Mouse (Mus musculus) A20 (cell line): ENCODE data around the gene Cyb5r3.

Experiments
- DNase-seq: peaks from one replicate; pipeline ENCODE4 v3.0.0-alpha.2; 2011; ENCODE audit warnings: low read depth, low spot score

The Cyb5r3 gene

DNA sequence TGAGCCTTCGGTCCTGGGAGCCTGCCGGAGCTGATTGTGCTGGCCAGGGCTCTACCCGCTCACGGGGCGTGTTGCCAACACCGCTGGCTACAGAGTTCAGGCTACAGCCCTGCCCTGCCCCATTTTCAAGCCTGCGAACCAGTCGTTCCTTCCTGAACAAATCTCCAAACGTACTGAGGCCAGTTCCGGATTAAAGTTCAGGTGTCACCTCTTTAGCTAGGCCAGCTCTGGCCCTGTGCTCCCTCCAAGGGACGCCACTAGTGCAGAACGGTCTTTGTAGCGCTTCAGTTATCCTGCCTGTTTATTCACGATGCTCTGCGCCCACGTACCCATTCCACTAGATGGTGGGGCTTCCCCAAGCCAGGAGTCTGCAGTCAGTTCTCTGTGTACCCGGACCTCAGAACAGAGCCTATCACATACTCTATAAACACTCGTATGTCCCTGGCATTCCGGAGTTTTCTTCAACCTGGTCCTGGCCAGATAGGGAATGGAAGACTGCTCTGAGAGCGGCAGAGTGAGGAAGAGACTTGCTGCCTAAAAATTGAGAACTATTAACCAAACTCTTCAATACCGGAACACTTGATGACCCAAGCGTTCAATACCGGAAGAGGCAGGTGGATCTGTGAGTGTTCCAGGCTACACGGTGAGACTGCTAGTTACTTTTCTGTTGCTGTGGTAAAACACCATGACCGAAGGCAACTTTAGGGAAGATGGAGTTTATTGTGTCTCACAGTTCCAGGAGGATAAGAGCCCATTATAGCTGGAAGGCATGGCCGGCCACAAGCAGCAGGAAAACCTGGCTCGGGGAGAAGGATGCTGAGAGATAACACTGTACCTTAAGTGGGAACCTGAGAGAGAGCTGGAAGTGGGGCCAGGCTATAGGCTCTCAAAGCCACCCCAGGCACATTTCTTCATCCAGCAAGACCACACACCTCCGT, at the start of gene Cyb5r3:
Gene Cyb5r3, minus strand, starts transcription at position 101 of the 938 bp plus-strand sequence.
- DNase-seq = no peak

GRCm38 (mm10) chr15:83221721-83222120, 49.3 kb upstream of the Cyb5r3 start:
- DNase-seq = peak; percentile 59

DNA sequence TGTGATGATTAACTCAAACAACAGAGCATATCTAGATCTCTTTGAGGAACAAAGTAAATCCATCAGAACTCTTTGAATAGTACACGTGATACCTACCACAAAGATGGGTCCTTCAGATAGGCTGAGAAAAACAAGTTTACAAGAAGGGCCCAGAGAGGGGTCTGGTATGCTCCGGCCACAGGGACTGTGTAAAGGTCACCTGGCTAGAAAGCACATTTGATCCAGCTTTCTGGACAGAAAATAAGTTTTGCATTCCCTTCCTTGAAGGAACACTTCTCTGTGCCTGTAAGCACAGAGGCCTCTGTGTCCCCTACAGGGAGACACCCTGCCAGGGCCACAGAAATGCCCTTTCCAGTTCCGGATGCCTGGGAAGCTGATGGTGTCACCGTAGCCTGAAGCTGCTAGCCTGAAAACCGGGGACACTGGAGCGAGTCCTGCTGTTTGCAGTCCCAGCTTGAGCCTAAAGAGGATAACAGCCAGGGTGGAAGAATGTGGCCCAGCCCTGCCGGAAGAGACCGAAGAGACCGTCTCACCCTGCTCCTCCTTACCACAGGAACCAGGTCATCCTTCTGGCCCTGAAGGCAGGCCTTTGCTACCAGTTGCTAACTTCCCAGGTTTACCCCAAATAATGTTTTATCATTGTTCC, 48.1 kb upstream of the Cyb5r3 start:
- DNase-seq = no peak

DNA sequence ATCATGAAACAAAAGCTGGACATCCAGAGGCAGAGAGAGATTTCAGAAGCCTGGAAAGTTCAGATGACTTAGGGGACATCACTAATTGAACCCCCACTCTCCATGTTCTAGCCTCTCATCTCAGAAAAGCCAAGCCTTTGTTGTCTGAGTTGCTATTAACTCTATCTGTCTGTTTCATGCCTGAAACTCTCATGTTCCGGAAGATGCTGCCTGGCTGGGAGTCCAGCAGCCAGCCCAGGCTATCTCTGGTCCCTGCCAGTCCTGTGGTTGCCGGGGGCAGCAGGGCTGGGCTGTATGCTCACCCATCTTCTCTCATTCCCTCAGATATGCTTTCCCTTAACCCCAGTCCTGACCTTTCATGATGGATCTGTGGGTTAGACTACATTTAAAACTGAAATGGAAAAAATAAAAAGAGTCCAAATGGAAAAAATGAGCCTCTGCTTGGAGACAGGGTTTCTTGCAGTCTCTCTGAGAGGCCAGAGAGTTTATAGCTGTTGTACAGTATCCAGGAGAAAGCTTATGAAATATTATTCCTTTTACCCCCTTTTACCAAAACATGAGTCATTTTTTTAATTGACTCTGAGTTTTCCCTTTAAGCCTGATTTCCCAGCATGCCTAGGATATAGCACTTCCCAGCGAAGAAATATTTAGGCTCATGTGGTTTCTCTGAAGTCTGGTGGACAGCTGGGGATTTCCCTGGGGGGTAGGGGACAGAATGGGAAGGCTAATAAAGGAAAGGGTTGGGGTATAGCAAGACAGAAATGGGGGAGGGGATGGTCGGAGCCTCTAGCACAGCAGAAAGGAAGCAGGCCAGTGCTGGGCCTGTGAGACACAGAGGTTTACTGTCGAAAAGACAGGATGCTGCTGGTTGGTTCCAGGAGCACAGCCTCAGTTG, 43.2 kb upstream of the Cyb5r3 start:
- no peak for DNase-seq

DNA sequence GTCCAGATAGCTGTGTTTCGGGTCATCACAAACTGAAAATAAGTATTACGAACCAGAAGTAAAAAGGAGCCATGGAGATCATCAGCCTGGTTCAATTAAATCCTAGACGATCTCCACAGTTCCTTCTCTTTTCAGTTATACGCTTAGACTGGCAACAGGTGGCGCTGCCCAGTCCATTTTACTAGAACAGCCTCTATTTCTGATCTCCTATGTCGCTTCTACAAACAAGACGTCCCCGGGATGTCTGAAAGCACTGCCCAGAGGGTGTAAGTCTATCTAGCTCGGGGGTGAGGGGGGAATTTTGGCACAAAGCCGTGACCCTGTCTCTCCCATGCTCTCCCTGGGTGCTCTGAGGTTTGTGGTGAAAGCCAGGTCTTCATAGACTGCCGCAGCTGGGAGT, 37.8 kb upstream of the Cyb5r3 start:
- peak; percentile 59 for DNase-seq

GRCm38 (mm10) chr15:83209719-83210118, 37.3 kb upstream of the Cyb5r3 start:
- DNase-seq = no peak

- DNase-seq = no peak
These were observed 36.8 kb upstream of the Cyb5r3 start for GRCm38 (mm10) chr15:83209092-83209695.

- DNase-seq = peak; percentile 81
These were observed 32.5 kb upstream of the Cyb5r3 start for GRCm38 (mm10) chr15:83204731-83205451.

DNA sequence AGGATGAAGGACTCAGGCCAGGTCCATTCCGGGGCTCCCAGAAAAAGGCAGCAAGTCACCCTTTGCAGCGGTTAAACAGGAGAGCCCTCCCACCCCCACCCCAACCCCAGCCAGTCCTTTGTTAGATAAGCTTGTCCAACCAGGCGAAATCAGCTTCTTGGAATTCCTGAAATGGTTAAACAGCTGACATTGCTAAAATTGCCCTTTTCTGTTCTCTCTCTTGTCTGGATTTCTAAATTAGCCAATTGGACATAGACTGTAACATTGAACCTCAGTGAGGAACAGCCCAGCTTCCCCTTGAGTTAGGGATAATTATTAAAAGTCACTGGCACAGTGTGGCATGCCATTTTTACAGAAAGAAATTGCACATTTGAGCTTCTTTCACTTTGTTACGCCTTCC, 30.0 kb upstream of the Cyb5r3 start:
- DNase-seq = no peak

DNA sequence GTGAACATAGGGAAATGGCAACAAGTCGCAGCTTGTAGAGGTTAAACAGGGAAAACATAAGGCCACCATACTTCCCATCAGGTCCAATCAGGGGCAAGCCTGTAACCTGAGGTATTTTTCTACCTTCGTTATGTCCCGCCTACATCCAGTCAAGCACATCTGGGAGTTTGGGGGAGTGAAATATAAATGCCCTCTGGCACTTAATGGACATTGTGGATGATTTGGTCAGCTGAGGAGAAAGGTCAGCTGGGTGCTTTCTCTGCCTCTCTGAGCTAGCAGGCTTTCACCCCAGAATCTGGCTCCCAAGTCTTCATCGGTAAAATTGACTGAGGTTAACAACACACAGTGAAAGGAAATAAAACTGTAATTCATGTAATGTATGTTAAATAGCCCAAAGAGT, 21.0 kb upstream of the Cyb5r3 start:
- no peak for DNase-seq

GRCm38 (mm10) chr15:83182351-83182750, 10.0 kb upstream of the Cyb5r3 start:
- no peak for DNase-seq

DNA sequence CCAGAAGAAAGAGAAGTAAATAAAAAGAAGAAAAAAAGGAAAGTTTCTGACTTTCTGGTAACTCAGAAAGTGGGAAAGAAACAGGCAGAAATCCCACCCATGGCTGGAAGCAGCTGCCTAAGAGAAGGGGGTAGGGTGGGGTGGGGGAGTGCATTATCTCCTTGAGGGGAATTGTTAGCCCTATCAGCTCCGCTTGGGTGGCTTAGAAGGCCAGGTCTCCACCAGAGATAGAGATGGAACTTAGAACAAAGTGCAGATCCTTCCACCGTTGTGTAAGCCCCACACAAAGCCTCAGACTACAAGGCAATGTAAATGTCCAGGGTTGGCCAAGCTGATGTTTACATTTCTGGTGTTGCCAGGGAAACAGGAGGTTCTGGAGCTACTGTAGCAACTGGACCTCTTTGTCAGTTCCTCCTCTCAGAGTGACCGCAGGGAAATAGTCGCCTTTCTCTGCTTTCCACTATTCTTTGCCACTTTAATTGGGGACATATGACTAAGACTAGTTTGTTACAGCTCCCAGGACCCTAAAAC, 9.5 kb upstream of the Cyb5r3 start:
- DNase-seq = no peak

DNA sequence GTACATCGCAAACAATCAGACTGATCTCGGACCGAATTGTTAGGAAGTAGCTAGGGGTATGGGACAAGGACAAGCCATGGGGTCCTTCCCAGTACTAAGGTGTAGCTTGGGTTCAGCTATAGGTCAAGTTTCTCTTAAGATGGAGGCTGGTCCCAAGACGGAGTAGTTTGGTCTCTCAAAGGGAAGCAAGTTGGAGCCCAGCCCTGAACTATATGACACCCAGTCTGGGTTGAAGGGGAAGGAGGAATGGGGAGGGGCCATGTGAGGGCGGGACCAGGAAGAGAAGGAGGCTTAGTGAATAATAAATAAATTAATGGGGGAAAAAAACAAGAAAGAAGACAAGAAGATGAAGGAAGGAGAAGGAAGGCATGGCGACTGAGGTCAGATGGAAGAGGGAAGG, 7.6 kb upstream of the Cyb5r3 start:
- DNase-seq = no peak

- DNase-seq = no peak
These were observed 4.3 kb upstream of the Cyb5r3 start for GRCm38 (mm10) chr15:83176653-83177052.

DNA sequence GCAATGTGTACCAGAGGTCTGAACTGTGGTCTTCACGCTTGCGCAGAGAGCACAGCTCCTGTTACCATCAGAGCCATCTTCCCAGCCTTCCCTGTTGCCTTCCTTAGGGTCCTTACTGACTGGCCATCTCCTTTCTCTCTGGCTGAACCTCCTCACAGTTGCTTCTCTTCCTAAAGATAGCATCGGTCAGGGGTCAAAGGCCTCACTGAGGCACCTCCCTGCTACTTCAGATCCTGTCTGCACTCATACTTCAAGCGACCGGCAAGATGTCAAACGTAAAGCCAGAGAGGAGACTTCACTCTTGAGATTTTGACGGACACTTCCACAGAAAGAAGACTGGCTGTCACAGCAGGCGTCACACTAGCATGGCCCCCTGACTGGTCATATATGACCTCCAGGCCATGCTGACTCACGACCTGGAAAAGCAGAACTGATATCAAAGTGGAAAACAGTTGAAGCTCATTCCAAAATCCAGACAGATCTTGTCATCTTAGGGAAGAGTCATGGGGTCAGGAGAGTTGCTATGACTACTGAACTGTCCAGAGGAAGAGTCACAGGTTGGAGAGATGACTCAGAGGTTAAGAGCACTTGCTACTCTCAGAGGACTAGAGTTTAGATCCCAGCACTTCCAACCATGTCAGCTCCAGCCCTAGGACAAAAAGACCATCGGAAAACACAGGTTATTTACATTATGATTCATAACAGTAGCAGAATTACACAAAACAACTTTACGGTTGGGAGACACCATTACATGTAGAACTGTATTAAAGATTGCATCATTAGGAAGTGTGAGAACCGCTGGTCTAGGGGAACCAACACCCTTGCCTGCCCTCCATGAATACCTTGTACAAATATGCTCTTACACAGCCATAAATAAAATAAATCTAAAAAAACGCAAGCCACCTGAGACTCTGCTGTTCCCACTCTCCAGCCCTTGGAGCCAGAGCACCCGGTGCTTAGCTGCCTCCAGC, 1.8 kb upstream of the Cyb5r3 start:
- no peak for DNase-seq

DNA sequence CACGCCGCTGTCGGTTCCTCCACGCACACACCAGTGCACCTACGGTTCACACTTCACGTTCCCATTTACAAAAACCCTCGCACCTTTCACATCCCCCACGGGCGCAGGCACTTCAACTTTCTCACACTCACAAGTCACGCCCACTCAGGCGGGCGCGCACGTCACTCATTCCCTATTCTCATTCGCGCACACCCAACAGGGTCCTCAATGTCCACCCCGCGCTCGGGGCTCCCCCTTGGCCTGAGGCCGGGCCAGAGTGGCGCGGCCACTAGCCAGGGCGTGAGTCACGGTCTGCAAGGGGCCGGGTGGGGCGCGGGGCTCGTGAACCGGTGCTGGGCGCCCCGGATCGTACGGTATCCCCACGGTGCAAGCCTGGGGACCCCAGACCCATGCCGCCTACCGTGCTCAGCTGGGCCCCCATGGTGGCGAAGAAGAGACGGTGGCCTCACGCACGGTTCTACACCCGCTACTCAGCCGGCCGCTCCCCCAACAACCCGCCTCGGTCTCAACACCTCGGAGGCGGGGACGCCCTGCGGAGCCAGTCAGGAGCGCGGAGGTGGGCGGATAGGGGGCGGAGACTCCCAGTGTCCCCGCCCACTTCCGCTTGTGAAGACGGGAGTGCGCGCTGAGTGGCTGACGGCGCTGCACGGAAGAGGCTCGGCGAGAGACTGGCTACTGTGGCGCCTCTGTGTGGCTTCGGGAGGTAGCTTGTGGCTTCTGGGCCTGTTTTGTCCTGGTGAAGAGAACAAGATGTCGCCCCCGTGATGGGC, 495 bp downstream of the Cyb5r3 start:
- DNase-seq = peak; percentile 98

GRCm38 (mm10) chr15:83170956-83171659, 1.3 kb downstream of the Cyb5r3 start:
- DNase-seq = no peak
